Mouse (Mus musculus): Measurements from ENCODE around the gene Thra. TPM values are rescaled to one million over a fixed set of nuclear protein-coding genes. Genes with fewer than 3 reads are reported as not detected.

The Thra gene
- polyA plus RNA-seq, 1 experiment from 2014 or later, result 6.1 TPM

- H3K9ac ChIP-seq (replicated peaks), result peak overlapping the region; percentile 84
- TF ChIP-seq CTCF (IDR thresholded peaks at IDR 0.05; ENCODE audit: low read depth) (no peak), EP300 (IDR thresholded peaks at IDR 0.05; ENCODE audit: low read depth) (no peak)
- H3K27ac ChIP-seq (ENCODE audit: low read depth), result peak overlapping the region; percentile 89
- H3K4me3 ChIP-seq (ENCODE audit: low read depth, low read length), result peak overlapping the region; percentile 53; the same call in 1 of the 2 replicates
- peaks cover 57% of the 10 kb centered on the region for H3K4me1 ChIP-seq (ENCODE audit: insufficient read depth)
- H3K27me3 ChIP-seq (ENCODE audit: insufficient read depth, low read length), result no peaks in the 10 kb centered on the region
- DNase-seq (peak; percentile 13), ATAC-seq (no peak)
- H3K4me2 ChIP-seq (ENCODE audit: low read depth, low read length), result peak overlapping the region; percentile 80
- H3K36me3 ChIP-seq (replicated peaks; ENCODE audit: insufficient read depth, low read length), result peaks cover 3% of the 10 kb centered on the region; the same call in 1 of the 2 replicates
- H3K9me3 ChIP-seq (ENCODE audit: low read length), result no peaks in the 10 kb centered on the region
- WGBS (ENCODE audit: insufficient replicate concordance), result 41% methylated on average over 12 of the region's 12 CpGs
These were observed 35.8 kb downstream of the Thra start for GRCm38 (mm10) chr11:98776052-98776764.

DNA sequence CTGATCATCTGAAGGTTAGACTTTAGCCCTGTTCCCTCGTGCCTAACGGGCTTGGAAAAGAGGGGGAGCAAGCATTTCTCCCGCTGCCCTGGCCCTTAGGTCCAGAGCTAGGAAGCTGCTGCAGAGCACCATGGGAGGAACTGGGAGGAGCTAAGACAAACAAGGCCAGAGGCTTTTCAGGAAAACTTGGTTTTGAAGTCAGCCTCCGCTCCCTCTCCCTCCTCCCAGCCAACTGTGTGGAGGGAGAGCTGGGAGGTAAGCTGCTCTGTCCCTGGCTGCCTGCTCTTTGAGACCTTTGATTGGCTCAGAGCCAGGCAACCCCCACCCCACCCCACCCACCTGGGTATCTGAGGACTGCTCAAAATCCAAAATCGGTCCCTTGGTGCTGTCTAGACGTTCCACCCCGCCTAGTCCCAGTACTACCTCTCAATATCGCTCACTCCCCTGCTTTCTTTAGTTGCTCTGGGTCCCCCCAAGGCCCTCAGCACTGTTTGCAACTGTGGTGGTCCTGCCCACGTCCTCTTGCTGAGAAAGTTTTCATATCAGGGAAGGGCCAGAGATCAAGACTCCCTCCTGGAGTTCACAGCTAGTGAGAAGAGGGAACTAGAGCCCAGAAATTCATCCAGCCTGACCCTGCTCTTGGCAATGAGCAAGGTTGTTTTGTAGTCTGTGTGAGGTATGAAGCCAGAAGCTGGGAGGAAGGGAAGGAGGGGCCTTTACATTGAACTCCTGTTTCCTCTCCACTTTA lies 36.6 kb downstream of the Thra start:
- peak; percentile 25 for DNase-seq
- ATAC-seq, result no peak
- H3K9ac ChIP-seq (replicated peaks), result peak overlapping the region; percentile 84
- H3K4me2 ChIP-seq (ENCODE audit: low read depth, low read length), result peak overlapping the region; percentile 80
- 14% methylated on average over 9 of the region's 9 CpGs for WGBS (ENCODE audit: insufficient replicate concordance)
- H3K27ac ChIP-seq (ENCODE audit: low read depth), result peak overlapping the region; percentile 89
- no peaks in the 10 kb centered on the region for H3K27me3 ChIP-seq (ENCODE audit: insufficient read depth, low read length)
- peaks cover 58% of the 10 kb centered on the region for H3K4me1 ChIP-seq (ENCODE audit: insufficient read depth)
- no peak overlapping the region for H3K4me3 ChIP-seq (ENCODE audit: low read depth, low read length)
- no peaks in the 10 kb centered on the region for H3K9me3 ChIP-seq (ENCODE audit: low read length)
- H3K36me3 ChIP-seq (replicated peaks; ENCODE audit: insufficient read depth, low read length), result no peaks in the 10 kb centered on the region
- TF ChIP-seq CTCF (IDR thresholded peaks at IDR 0.05; ENCODE audit: low read depth), result no peak
- TF ChIP-seq EP300 (IDR thresholded peaks at IDR 0.05; ENCODE audit: low read depth), result no peak

DNA sequence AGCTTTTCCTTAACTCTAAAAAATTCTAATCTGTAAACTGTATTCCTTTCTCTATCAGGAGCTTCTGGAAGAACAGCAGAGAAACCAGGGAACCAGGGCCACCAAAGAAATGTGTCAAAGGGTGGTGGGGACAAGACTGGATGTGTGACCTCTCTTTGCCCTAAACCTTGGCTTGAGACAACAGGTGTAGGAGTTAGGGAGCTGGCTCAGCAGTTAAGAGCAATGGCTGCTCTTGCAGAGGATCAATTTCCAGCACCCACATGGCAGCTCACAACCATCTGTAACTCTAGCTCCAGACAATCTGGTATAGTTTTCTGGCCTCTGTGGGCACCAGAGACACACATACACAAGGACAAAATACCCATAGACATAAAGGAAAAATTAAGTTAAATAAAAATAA lies 37.5 kb downstream of the Thra start:
- Histone ChIP-seq H3K4me2 (ENCODE audit: low read depth, low read length) (no peak overlapping the region), H3K27me3 (ENCODE audit: insufficient read depth, low read length) (no peaks in the 10 kb centered on the region), H3K36me3 (replicated peaks; ENCODE audit: insufficient read depth, low read length) (no peaks in the 10 kb centered on the region), H3K27ac (ENCODE audit: low read depth) (no peak overlapping the region), H3K9me3 (ENCODE audit: low read length) (no peaks in the 10 kb centered on the region), H3K4me3 (ENCODE audit: low read depth, low read length) (no peak overlapping the region), H3K9ac (replicated peaks) (no peak overlapping the region), H3K4me1 (ENCODE audit: insufficient read depth) (peaks cover 57% of the 10 kb centered on the region)
- TF ChIP-seq CTCF (IDR thresholded peaks at IDR 0.05; ENCODE audit: low read depth) (no peak), EP300 (IDR thresholded peaks at IDR 0.05; ENCODE audit: low read depth) (no peak)
- DNase-seq, result no peak
- no peak for ATAC-seq

GRCm38 (mm10) chr11:98781851-98782512 lies 41.5 kb downstream of the Thra start:
- no peak overlapping the region for H3K4me3 ChIP-seq (ENCODE audit: low read depth, low read length)
- DNase-seq (no peak), ATAC-seq (no peak)
- peak overlapping the region; percentile 98 for H3K27ac ChIP-seq (ENCODE audit: low read depth)
- H3K9me3 ChIP-seq (ENCODE audit: low read length), result no peaks in the 10 kb centered on the region
- peaks cover 51% of the 10 kb centered on the region for H3K4me1 ChIP-seq (ENCODE audit: insufficient read depth)
- H3K9ac ChIP-seq (replicated peaks), result no peak overlapping the region
- TF ChIP-seq EP300 (IDR thresholded peaks at IDR 0.05; ENCODE audit: low read depth) (no peak), CTCF (IDR thresholded peaks at IDR 0.05; ENCODE audit: low read depth) (no peak)
- no peaks in the 10 kb centered on the region for H3K36me3 ChIP-seq (replicated peaks; ENCODE audit: insufficient read depth, low read length)
- no peaks in the 10 kb centered on the region for H3K27me3 ChIP-seq (ENCODE audit: insufficient read depth, low read length)
- WGBS (ENCODE audit: insufficient replicate concordance), result 32% methylated on average over 14 of the region's 14 CpGs
- H3K4me2 ChIP-seq (ENCODE audit: low read depth, low read length), result no peak overlapping the region

GRCm38 (mm10) chr11:98782651-98783235 lies 42.3 kb downstream of the Thra start:
- 8% methylated on average over 17 of the region's 17 CpGs for WGBS (ENCODE audit: insufficient replicate concordance)
- peak overlapping the region; percentile 35 for H3K4me3 ChIP-seq (ENCODE audit: low read depth, low read length)
- peak overlapping the region; percentile 74 for H3K4me2 ChIP-seq (ENCODE audit: low read depth, low read length)
- no peaks in the 10 kb centered on the region for H3K36me3 ChIP-seq (replicated peaks; ENCODE audit: insufficient read depth, low read length)
- ATAC-seq, result no peak
- peak; percentile 35 for DNase-seq
- H3K9ac ChIP-seq (replicated peaks), result peak overlapping the region; percentile 63
- peaks cover 48% of the 10 kb centered on the region for H3K4me1 ChIP-seq (ENCODE audit: insufficient read depth)
- TF ChIP-seq EP300 (IDR thresholded peaks at IDR 0.05; ENCODE audit: low read depth), result no peak
- no peak for TF ChIP-seq CTCF (IDR thresholded peaks at IDR 0.05; ENCODE audit: low read depth)
- no peaks in the 10 kb centered on the region for H3K9me3 ChIP-seq (ENCODE audit: low read length)
- H3K27me3 ChIP-seq (ENCODE audit: insufficient read depth, low read length), result no peaks in the 10 kb centered on the region
- H3K27ac ChIP-seq (ENCODE audit: low read depth), result peak overlapping the region; percentile 98

Data from liver, postnatal 0 days (tissue).